Mouse (Mus musculus): Measurements from ENCODE around the gene Olfr1000. TPM values are rescaled to one million over a fixed set of nuclear protein-coding genes. Genes with fewer than 3 reads are reported as not detected.
"Not testable (repeated sequence)": the region's sequence is repeated elsewhere in the genome, so short reads cannot be mapped to it uniquely, and the experiment has no call there.

Gene Olfr1000
- polyA plus RNA-seq (2012; rRNA removed): not detected in 2 replicates

GRCm38 (mm10) chr2:85611803-85612202, at the start of gene Olfr1000:
Gene Olfr1000, minus strand, starts transcription at chr2:85611903.
- TF ChIP-seq CTCF (IDR thresholded peaks at IDR 0.05; ENCODE audit: borderline replicate concordance, extremely low read depth, insufficient read depth, insufficient read length): no peak
- no peak for TF ChIP-seq POLR2A (IDR thresholded peaks at IDR 0.05; ENCODE audit: borderline replicate concordance, extremely low read depth, insufficient read depth, insufficient read length, poor library complexity, severe bottlenecking)
- no peak for DNase-seq (ENCODE audit: low read depth)

DNA sequence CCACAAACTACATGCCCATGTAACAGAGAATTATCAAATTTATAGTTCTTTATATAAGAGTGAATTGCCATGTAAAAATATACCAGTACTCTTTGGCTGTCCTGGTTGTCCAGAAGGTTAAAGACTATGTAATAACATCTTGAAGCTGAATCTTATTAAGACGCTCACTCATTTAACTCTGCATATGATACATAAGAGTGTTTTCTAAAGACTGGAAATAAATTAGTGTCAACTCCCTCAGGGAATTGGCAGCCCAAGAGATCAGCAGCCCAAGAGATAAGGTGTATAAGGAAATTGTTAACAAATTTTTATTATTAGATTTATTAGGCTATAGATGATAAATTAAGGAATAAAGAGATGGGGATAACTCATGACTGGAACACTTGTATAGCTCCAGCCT, 38.9 kb upstream of the Olfr1000 start, which contains the start of gene Olfr1002:
Olfr1002 (minus strand) TSS at position 101 of the 400 bp plus-strand sequence.
- no peak for TF ChIP-seq POLR2A (IDR thresholded peaks at IDR 0.05; ENCODE audit: borderline replicate concordance, extremely low read depth, insufficient read depth, insufficient read length, poor library complexity, severe bottlenecking)
- TF ChIP-seq CTCF (IDR thresholded peaks at IDR 0.05; ENCODE audit: borderline replicate concordance, extremely low read depth, insufficient read depth, insufficient read length): no peak
- no peak for DNase-seq (ENCODE audit: low read depth)

DNA sequence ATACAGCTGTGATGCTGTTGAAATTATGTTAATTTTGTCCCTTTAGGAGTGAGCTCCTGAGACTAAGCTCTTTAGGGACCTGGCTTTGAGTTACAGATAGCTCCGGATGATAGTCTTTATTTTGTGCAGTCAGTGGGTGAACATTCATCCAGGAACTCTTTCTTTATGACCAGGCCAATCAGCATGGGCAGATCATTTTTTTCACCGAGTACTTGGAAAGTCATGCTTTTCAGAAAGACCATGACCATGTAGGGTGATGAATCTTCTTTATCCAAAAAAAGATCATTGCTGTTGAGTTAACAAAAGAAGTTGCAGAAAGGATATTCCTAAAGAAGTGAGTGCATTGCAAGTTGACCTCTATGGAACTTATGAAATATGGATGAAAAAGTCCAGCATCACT, 23.1 kb downstream of the Olfr1000 start, which contains the start of gene Olfr998:
Olfr998 (plus strand) TSS at position 301 of the 400 bp plus-strand sequence.
- not testable (repeated sequence) for DNase-seq (ENCODE audit: low read depth)

GRCm38 (mm10) chr2:85578915-85579314, 32.8 kb downstream of the Olfr1000 start, which contains the start of gene Olfr996:
Gene Olfr996, plus strand, starts transcription at chr2:85579215.
- TF ChIP-seq POLR2A (IDR thresholded peaks at IDR 0.05; ENCODE audit: borderline replicate concordance, extremely low read depth, insufficient read depth, insufficient read length, poor library complexity, severe bottlenecking): no peak
- no peak for TF ChIP-seq CTCF (IDR thresholded peaks at IDR 0.05; ENCODE audit: borderline replicate concordance, extremely low read depth, insufficient read depth, insufficient read length)
- DNase-seq (ENCODE audit: low read depth): no peak

DNA sequence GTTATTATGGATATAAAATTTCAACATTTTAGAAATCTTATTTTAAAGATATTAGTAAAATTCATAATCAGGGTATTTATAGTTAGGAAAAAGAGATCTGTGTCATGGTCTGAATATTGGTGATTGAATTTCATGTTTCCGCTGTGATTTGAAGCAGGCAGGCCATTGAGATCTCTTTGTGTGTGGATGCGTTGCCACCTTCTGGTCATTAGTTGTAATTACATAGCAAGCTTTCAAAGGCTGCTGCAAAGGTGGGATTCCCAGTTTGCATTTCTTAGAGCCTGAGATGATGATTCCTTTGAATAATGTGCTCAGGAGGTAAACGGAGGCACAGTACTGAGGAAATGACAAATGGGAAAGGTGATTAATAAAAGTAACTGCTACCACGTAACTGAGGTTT, 50.5 kb downstream of the Olfr1000 start:
- DNase-seq (ENCODE audit: low read depth): peak; percentile 85
- TF ChIP-seq POLR2A (IDR thresholded peaks at IDR 0.05; ENCODE audit: borderline replicate concordance, extremely low read depth, insufficient read depth, insufficient read length, poor library complexity, severe bottlenecking): no peak
- peak; percentile 78; the same call in 1 of the 2 replicates for TF ChIP-seq CTCF (IDR thresholded peaks at IDR 0.05; ENCODE audit: borderline replicate concordance, extremely low read depth, insufficient read depth, insufficient read length)

DNA sequence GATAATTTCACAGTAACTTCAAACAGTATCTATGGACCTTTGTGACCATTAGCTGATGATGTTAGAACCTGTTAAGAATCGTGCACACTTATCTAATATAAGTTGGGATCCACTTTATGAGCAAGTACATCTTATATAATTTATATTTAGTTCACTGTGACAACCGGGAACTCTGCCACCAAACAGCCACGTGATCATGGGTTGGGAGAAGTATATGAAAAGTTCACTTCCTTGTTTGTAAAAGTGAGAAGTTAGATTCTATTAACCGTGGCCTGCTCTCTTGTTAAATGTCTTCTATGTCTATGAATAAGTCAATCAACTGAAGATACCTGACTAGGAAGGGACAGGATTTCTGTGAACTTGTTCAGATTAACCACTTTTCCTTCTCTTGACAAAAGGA, 51.5 kb downstream of the Olfr1000 start:
- DNase-seq (ENCODE audit: low read depth): no peak
- TF ChIP-seq POLR2A (IDR thresholded peaks at IDR 0.05; ENCODE audit: borderline replicate concordance, extremely low read depth, insufficient read depth, insufficient read length, poor library complexity, severe bottlenecking) (no peak), CTCF (IDR thresholded peaks at IDR 0.05; ENCODE audit: borderline replicate concordance, extremely low read depth, insufficient read depth, insufficient read length) (no peak)

Other genes starting within 250 kb of the Olfr1000 start
- gene Olfr988, start 248.7 kb downstream of the Olfr1000 start, polyA plus RNA-seq (2012; rRNA removed): not detected in 2 replicates
- gene Olfr992, start 202.4 kb downstream of the Olfr1000 start, polyA plus RNA-seq (2012; rRNA removed): not detected in 2 replicates
- not detected in 2 replicates for gene Olfr993, start 197.0 kb downstream of the Olfr1000 start, polyA plus RNA-seq (2012; rRNA removed)
- gene Olfr994, start 175.5 kb downstream of the Olfr1000 start, polyA plus RNA-seq (2012; rRNA removed): not detected in 2 replicates
- gene Olfr995, start 168.3 kb downstream of the Olfr1000 start, polyA plus RNA-seq (2012; rRNA removed): not detected in 2 replicates
- 0.10 and 0.24 TPM in 2 replicates for gene 4833423E24Rik, start 92.9 kb downstream of the Olfr1000 start, polyA plus RNA-seq (2012; rRNA removed)
- gene Olfr996, start 32.7 kb downstream of the Olfr1000 start, polyA plus RNA-seq (2012; rRNA removed): not detected in 2 replicates
- gene Olfr998, start 23.0 kb downstream of the Olfr1000 start, polyA plus RNA-seq (2012; rRNA removed): not detected in 2 replicates
- gene Olfr1002, start 38.8 kb upstream of the Olfr1000 start, polyA plus RNA-seq (2012; rRNA removed): not detected in 2 replicates
- not detected in 2 replicates for gene Olfr154, start 52.6 kb upstream of the Olfr1000 start, polyA plus RNA-seq (2012; rRNA removed)
- gene Olfr1006, start 66.9 kb upstream of the Olfr1000 start, polyA plus RNA-seq (2012; rRNA removed): not detected in 2 replicates
- gene Olfr1008, start 77.5 kb upstream of the Olfr1000 start, polyA plus RNA-seq (2012; rRNA removed): not detected in 2 replicates
- gene Olfr1009, start 103.5 kb upstream of the Olfr1000 start, polyA plus RNA-seq (2012; rRNA removed): not detected in 2 replicates
- not detected in 2 replicates for gene Olfr1012, start 150.9 kb upstream of the Olfr1000 start, polyA plus RNA-seq (2012; rRNA removed)
- gene Olfr1013, start 155.2 kb upstream of the Olfr1000 start, polyA plus RNA-seq (2012; rRNA removed): not detected in 2 replicates
- gene Olfr1014, start 160.8 kb upstream of the Olfr1000 start, polyA plus RNA-seq (2012; rRNA removed): not detected in 2 replicates
- gene Olfr1015, start 170.1 kb upstream of the Olfr1000 start, polyA plus RNA-seq (2012; rRNA removed): not detected in 2 replicates
- not detected in 2 replicates for gene Olfr1016, start 190.6 kb upstream of the Olfr1000 start, polyA plus RNA-seq (2012; rRNA removed)
- gene Olfr1018, start 206.6 kb upstream of the Olfr1000 start, polyA plus RNA-seq (2012; rRNA removed): not detected in 2 replicates
- 0.08 TPM in 1 of 2 replicates, not detected in the other for gene Olfr1019, start 233.6 kb upstream of the Olfr1000 start, polyA plus RNA-seq (2012; rRNA removed)
- gene Olfr1020, start 235.1 kb upstream of the Olfr1000 start, polyA plus RNA-seq (2012; rRNA removed): not detected in 2 replicates

Data from brain, embryonic 14.5 days (tissue).